Mouse (Mus musculus): Measurements from ENCODE around the gene Gm4450.
"Not testable (repeated sequence)": the region's sequence is repeated elsewhere in the genome, so short reads cannot be mapped to it uniquely, and the experiment has no call there.

DNA sequence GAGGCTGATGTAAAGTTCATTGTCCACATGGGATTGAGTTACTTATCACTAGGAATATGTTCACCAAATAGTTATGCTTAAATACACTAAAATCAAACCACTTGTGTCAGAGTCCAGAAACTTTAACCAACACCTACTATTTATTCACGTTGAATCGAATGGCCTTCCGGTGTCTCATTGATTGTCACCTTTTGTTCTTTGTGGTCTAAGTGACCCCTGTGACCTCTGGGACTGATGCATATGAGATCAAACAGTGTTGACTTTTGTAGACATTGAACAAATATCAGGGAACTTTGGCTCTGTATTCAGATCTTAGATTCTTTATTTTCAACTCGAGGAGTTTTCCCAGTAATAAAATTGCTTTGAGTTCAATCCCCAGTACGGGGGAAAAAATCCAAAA lies 3.1 kb downstream of the Gm4450 start:
- not testable (repeated sequence) for TF ChIP-seq CTCF (conservative IDR thresholded peaks at IDR 0.05; ENCODE audit: low read length); NANOG (IDR thresholded peaks at IDR 0.05; ENCODE audit: borderline replicate concordance, low read length)

All from E14TG2a.4 (cell line).